Mouse (Mus musculus) midbrain, embryonic 14.5 days (tissue): ENCODE data around the gene Ppfibp1. TPM values are rescaled to one million over a fixed set of nuclear protein-coding genes. Genes with fewer than 3 reads are reported as not detected.

ENCODE experiments used
- ATAC-seq: fragments of 200-750 bp; cut with Nextera tagmentation; 2 replicates; pipeline ENCODE4 v1.8.0; 2017; ENCODE audit warnings: moderate number of reproducible peaks, moderate library complexity; ENCODE audit not compliant: low FRiP score, low TSS enrichment
- DNase-seq: peaks from one replicate; pipeline ENCODE4 v3.0.0-alpha.2; 2015
- H3K27ac ChIP-seq: fragments of 300-500 bp; sonication (generic); replicated peaks from 2 replicates; pipeline ENCODE4 v1.5.1; 2014; ENCODE audit warnings: mild to moderate bottlenecking, low read depth, low read length, moderate library complexity
- H3K27me3 ChIP-seq: fragments of 300-500 bp; sonication (generic); 2 replicates; pipeline ENCODE4 v1.6.1; 2014; ENCODE audit warnings: low read length, control low read depth, mixed read lengths; ENCODE audit not compliant: control insufficient read depth, insufficient read depth
- H3K36me3 ChIP-seq: fragments of 300-500 bp; sonication (generic); 2 replicates; pipeline ENCODE4 v1.6.1; 2014; ENCODE audit warnings: low read length, control low read depth; ENCODE audit not compliant: control insufficient read depth, insufficient read depth
- H3K4me1 ChIP-seq: fragments of 300-500 bp; sonication (generic); 2 replicates; pipeline ENCODE4 v1.6.1; 2014; ENCODE audit warnings: mild to moderate bottlenecking, antibody characterized with exemption, low read length, control low read depth; ENCODE audit not compliant: control insufficient read depth, insufficient read depth
- H3K4me2 ChIP-seq: fragments of 300-500 bp; sonication (generic); 2 replicates; pipeline ENCODE4 v1.6.1; 2014; ENCODE audit warnings: mild to moderate bottlenecking, low read length, moderate library complexity
- H3K4me3 ChIP-seq: fragments of 300-500 bp; sonication (generic); replicated peaks from 2 replicates; pipeline ENCODE4 v1.5.1; 2014; ENCODE audit warnings: low read depth, low read length
- H3K9ac ChIP-seq: fragments of 300-500 bp; sonication (generic); replicated peaks from 2 replicates; pipeline ENCODE4 v1.6.1; 2014; ENCODE audit warnings: mild to moderate bottlenecking, low read length, moderate library complexity
- H3K9me3 ChIP-seq: fragments of 300-500 bp; sonication (generic); 2 replicates; pipeline ENCODE4 v1.6.1; 2016; ENCODE audit warnings: low read length, control low read depth, mixed read lengths; ENCODE audit not compliant: control insufficient read depth
- WGBS: fragments of 180-500 bp; shearing (Covaris S2); extraction: QIAGEN DNeasy Blood & Tissue Kit; methylation state at CpG from one replicate; pipeline ENCODE4 v1.1.7; 2014; 5-methylcytosine and 5-hydroxymethylcytosine counted together
- polyA plus RNA-seq: library from polyadenylated mRNA; unstranded; fragments of >200 nt; fragmentation: Nextera tagmentation; extraction: Ambion mirVana; gene quantifications from 2 replicates; pipeline ENCODE4 v1.2.1, GENCODE M21; 2014

Gene Ppfibp1
- polyA plus RNA-seq, 1 experiment from 2014 or later, result 13.4 TPM

- no peak overlapping the region for H3K4me2 ChIP-seq
- DNase-seq (no peak), ATAC-seq (no peak)
- no peak overlapping the region for H3K4me3 ChIP-seq
- no peaks in the 10 kb centered on the region for H3K4me1 ChIP-seq
- no peak overlapping the region for H3K9ac ChIP-seq
- H3K9me3 ChIP-seq, result no peaks in the 10 kb centered on the region
- WGBS, result 80% methylated on average over 13 of the region's 13 CpGs
- no peak overlapping the region for H3K27ac ChIP-seq
- no peaks in the 10 kb centered on the region for H3K27me3 ChIP-seq
- no peaks in the 10 kb centered on the region for H3K36me3 ChIP-seq
These were observed 77.0 kb downstream of the Ppfibp1 start for GRCm38 (mm10) chr6:146965139-146965772.

GRCm38 (mm10) chr6:146966446-146967019, 78.2 kb downstream of the Ppfibp1 start:
- Histone ChIP-seq H3K4me1 (no peaks in the 10 kb centered on the region), H3K27me3 (no peaks in the 10 kb centered on the region), H3K9me3 (no peaks in the 10 kb centered on the region), H3K4me2 (no peak overlapping the region), H3K4me3 (no peak overlapping the region), H3K36me3 (no peaks in the 10 kb centered on the region), H3K27ac (no peak overlapping the region), H3K9ac (no peak overlapping the region)
- no peak for DNase-seq
- no peak; the same call in 1 of the 2 replicates for ATAC-seq
- WGBS, result 82% methylated on average over 12 of the region's 12 CpGs

GRCm38 (mm10) chr6:146967836-146968235, 79.5 kb downstream of the Ppfibp1 start:
- Histone ChIP-seq H3K27ac (no peak overlapping the region), H3K9ac (no peak overlapping the region), H3K4me1 (no peaks in the 10 kb centered on the region), H3K36me3 (no peaks in the 10 kb centered on the region), H3K4me2 (no peak overlapping the region), H3K27me3 (no peaks in the 10 kb centered on the region), H3K9me3 (no peaks in the 10 kb centered on the region), H3K4me3 (no peak overlapping the region)
- no peak for ATAC-seq
- no peak for DNase-seq
- 85% methylated on average over 6 of the region's 6 CpGs for WGBS

- Histone ChIP-seq H3K9me3 (no peaks in the 10 kb centered on the region), H3K36me3 (no peaks in the 10 kb centered on the region), H3K4me2 (no peak overlapping the region), H3K4me1 (no peaks in the 10 kb centered on the region), H3K27me3 (no peaks in the 10 kb centered on the region), H3K27ac (no peak overlapping the region), H3K9ac (no peak overlapping the region), H3K4me3 (no peak overlapping the region)
- WGBS, result 78% methylated on average over 3 of the region's 3 CpGs
- ATAC-seq, result no peak
- DNase-seq, result no peak
These were observed 82.5 kb downstream of the Ppfibp1 start for GRCm38 (mm10) chr6:146970811-146971210.

- no peak for ATAC-seq
- DNase-seq, result no peak
- H3K4me2 ChIP-seq, result no peak overlapping the region
- H3K27ac ChIP-seq, result no peak overlapping the region
- H3K9ac ChIP-seq, result no peak overlapping the region
- no peaks in the 10 kb centered on the region for H3K36me3 ChIP-seq
- WGBS, result 80% methylated on average over 3 of the region's 3 CpGs
- no peaks in the 10 kb centered on the region for H3K9me3 ChIP-seq
- no peaks in the 10 kb centered on the region for H3K4me1 ChIP-seq
- H3K4me3 ChIP-seq, result no peak overlapping the region
- no peaks in the 10 kb centered on the region for H3K27me3 ChIP-seq
These were observed 83.1 kb downstream of the Ppfibp1 start for GRCm38 (mm10) chr6:146971366-146971765.

GRCm38 (mm10) chr6:146972009-146972408, 83.7 kb downstream of the Ppfibp1 start:
- WGBS, result 77% methylated on average over 6 of the region's 6 CpGs
- H3K4me2 ChIP-seq, result no peak overlapping the region

GRCm38 (mm10) chr6:146972740-146973139, 84.5 kb downstream of the Ppfibp1 start:
- no peak for ATAC-seq
- Histone ChIP-seq H3K9ac (no peak overlapping the region), H3K4me3 (no peak overlapping the region), H3K27ac (no peak overlapping the region), H3K27me3 (no peaks in the 10 kb centered on the region), H3K9me3 (no peaks in the 10 kb centered on the region), H3K36me3 (no peaks in the 10 kb centered on the region), H3K4me1 (no peaks in the 10 kb centered on the region), H3K4me2 (no peak overlapping the region)
- no peak for DNase-seq
- 64% methylated on average over 1 of the region's 1 CpGs for WGBS

More at GRCm38 (mm10) chr6:146972009-146972408, 83.7 kb downstream of the Ppfibp1 start:
- ATAC-seq, result no peak
- Histone ChIP-seq H3K4me3 (no peak overlapping the region), H3K36me3 (no peaks in the 10 kb centered on the region), H3K27me3 (no peaks in the 10 kb centered on the region), H3K27ac (no peak overlapping the region), H3K9ac (no peak overlapping the region), H3K9me3 (no peaks in the 10 kb centered on the region), H3K4me1 (no peaks in the 10 kb centered on the region)
- no peak for DNase-seq

- no peak for DNase-seq
- H3K36me3 ChIP-seq, result no peaks in the 10 kb centered on the region
- no peak overlapping the region for H3K4me2 ChIP-seq
- H3K9me3 ChIP-seq, result no peaks in the 10 kb centered on the region
- no peak overlapping the region for H3K9ac ChIP-seq
- H3K4me1 ChIP-seq, result no peaks in the 10 kb centered on the region
- no peak overlapping the region for H3K27ac ChIP-seq
- 54% methylated on average over 2 of the region's 2 CpGs for WGBS
- H3K27me3 ChIP-seq, result no peaks in the 10 kb centered on the region
- H3K4me3 ChIP-seq, result no peak overlapping the region
- no peak for ATAC-seq
These were observed 85.1 kb downstream of the Ppfibp1 start for GRCm38 (mm10) chr6:146973406-146973805.

GRCm38 (mm10) chr6:146973830-146974229, 85.5 kb downstream of the Ppfibp1 start:
- Histone ChIP-seq H3K27me3 (no peaks in the 10 kb centered on the region), H3K36me3 (no peaks in the 10 kb centered on the region), H3K4me1 (no peaks in the 10 kb centered on the region)

More at GRCm38 (mm10) chr6:146973830-146974229, 85.5 kb downstream of the Ppfibp1 start:
- H3K9ac ChIP-seq, result no peak overlapping the region
- H3K27ac ChIP-seq, result no peak overlapping the region
- no peaks in the 10 kb centered on the region for H3K9me3 ChIP-seq
- H3K4me3 ChIP-seq, result no peak overlapping the region
- ATAC-seq (no peak), DNase-seq (no peak)
- H3K4me2 ChIP-seq, result no peak overlapping the region
